Mouse (Mus musculus) bone marrow macrophage, adult 2 months (primary cell): ENCODE measurements around the gene Htt.

ENCODE experiments used
- CTCF ChIP-seq: IDR thresholded peaks from 2 replicates; pipeline ENCODE4 v1.5.1; 2012; ENCODE audit warnings: low read depth, mild to moderate bottlenecking, low read length, moderate library complexity
- POLR2A ChIP-seq: IDR thresholded peaks from 2 replicates; pipeline ENCODE4 v1.6.1; 2012; ENCODE audit warnings: mild to moderate bottlenecking, low read depth, low read length, borderline replicate concordance

- TF ChIP-seq CTCF (no peak), POLR2A (no peak)
Observed at GRCm38 (mm10) chr5:34954508-34954907, 193.0 kb downstream of the Htt start.
